Mouse (Mus musculus) brain, embryonic 14.5 days (tissue): Measurements from ENCODE around the gene Pgap2. TPM values are rescaled to one million over a fixed set of nuclear protein-coding genes. Genes with fewer than 3 reads are reported as not detected.

Experiments used
- DNase-seq: peaks from one replicate; pipeline ENCODE4 v3.0.0-alpha.2; 2011; ENCODE audit warnings: low read depth
- CTCF ChIP-seq: fragments of 200-500 bp; IDR thresholded peaks from 2 replicates; pipeline ENCODE4 v1.5.1; 2012; ENCODE audit warnings: inconsistent platforms, mild to moderate bottlenecking, moderate library complexity, borderline replicate concordance; ENCODE audit not compliant: insufficient read depth, insufficient read length; ENCODE audit errors: extremely low read depth
- POLR2A ChIP-seq: fragments of 200-500 bp; IDR thresholded peaks from 2 replicates; pipeline ENCODE4 v1.6.1; 2012; ENCODE audit warnings: mild to moderate bottlenecking, inconsistent platforms, borderline replicate concordance; ENCODE audit not compliant: poor library complexity, insufficient read depth, insufficient read length, severe bottlenecking; ENCODE audit errors: extremely low read depth
- polyA plus RNA-seq: library from polyadenylated mRNA; depleted of rRNA; stranded (reverse); fragments of >200 nt; gene quantifications from 2 replicates; pipeline ENCODE4 v1.2.3, GENCODE M21; 2012; rRNA removed

The Pgap2 gene
- polyA plus RNA-seq, 1 experiment: 59.4 TPM

- TF ChIP-seq CTCF (no peak), POLR2A (no peak)
- no peak for DNase-seq
These were observed 71.4 kb downstream of the Pgap2 start for GRCm38 (mm10) chr7:102281403-102281802.

GRCm38 (mm10) chr7:102282261-102282660 is 72.3 kb downstream of the Pgap2 start:
- DNase-seq: no peak
- no peak for TF ChIP-seq POLR2A
- TF ChIP-seq CTCF: no peak

Other genes with a start within 250 kb of the Pgap2 start
- 18.4 and 19.6 TPM in 2 replicates for gene Il18bp, start 191.5 kb upstream of the Pgap2 start, polyA plus RNA-seq
- 65.8 and 95.5 TPM in 2 replicates for gene Rnf121, start 144.7 kb upstream of the Pgap2 start, polyA plus RNA-seq
- 44.4 and 63.2 TPM in 2 replicates for gene Xndc1, start 144.7 kb upstream of the Pgap2 start, polyA plus RNA-seq
- gene Xntrpc, start 144.5 kb upstream of the Pgap2 start, polyA plus RNA-seq: 5.7 and 7.7 TPM in 2 replicates
- gene Trpc2, start 127.1 kb upstream of the Pgap2 start, polyA plus RNA-seq: 3.4 and 5.8 TPM in 2 replicates
- gene Art1, start 108.5 kb upstream of the Pgap2 start, polyA plus RNA-seq: 0.34 and 0.39 TPM in 2 replicates
- 0.26 and 0.69 TPM in 2 replicates for gene Art5, start 100.7 kb upstream of the Pgap2 start, polyA plus RNA-seq
- gene Chrna10, start 93.4 kb upstream of the Pgap2 start, polyA plus RNA-seq: 0.04 and 0.05 TPM in 2 replicates
- 18.7 and 26.0 TPM in 2 replicates for gene Nup98, start within 50 bp of the Pgap2 start, polyA plus RNA-seq
- 12.5 and 18.0 TPM in 2 replicates for gene Rhog, start 45.8 kb downstream of the Pgap2 start, polyA plus RNA-seq
- 18.6 and 22.9 TPM in 2 replicates for gene Stim1, start 57.6 kb downstream of the Pgap2 start, polyA plus RNA-seq
- 46.1 and 54.4 TPM in 2 replicates for gene Rrm1, start 231.5 kb downstream of the Pgap2 start, polyA plus RNA-seq